Mouse (Mus musculus) spleen, adult 2 months (tissue): ENCODE measurements at regions not wholly inside any gene's neighbourhood (a gene's known extent, or its start where the extent isn't known, plus 50 kb on each side); places are given as distances from the start of the nearest gene placed in this dataset.

Source experiments
- DNase-seq, 2 experiments: peaks; one replicate each; pipeline versions ENCODE4 v3.0.0 to v3.0.0-alpha.2; 2012 to 2021; ENCODE audit warnings: low spot score in 2 of 2, low read depth in 1 of 2
- H3K27ac ChIP-seq: fragments of 200-500 bp; 2 replicates; pipeline ENCODE4 v1.5.1; 2012; ENCODE audit warnings: low read length, inconsistent platforms; ENCODE audit not compliant: insufficient read depth
- H3K27me3 ChIP-seq: fragments of 200-500 bp; 2 replicates; pipeline ENCODE4 v1.6.1; 2012; ENCODE audit warnings: mild to moderate bottlenecking, moderate library complexity, low read length, inconsistent platforms; ENCODE audit not compliant: control insufficient read depth, insufficient read depth
- H3K36me3 ChIP-seq: fragments of 200-500 bp; 2 replicates; pipeline ENCODE4 v1.6.1; 2012; ENCODE audit warnings: mild to moderate bottlenecking, low read length, inconsistent platforms; ENCODE audit not compliant: control insufficient read depth, insufficient read depth
- H3K4me1 ChIP-seq: fragments of 200-500 bp; 2 replicates; pipeline ENCODE4 v1.6.1; 2011; ENCODE audit warnings: inconsistent platforms; ENCODE audit not compliant: control insufficient read depth, insufficient read depth, insufficient read length
- H3K4me3 ChIP-seq: fragments of 200-500 bp; 2 replicates; pipeline ENCODE4 v1.5.1; 2011; ENCODE audit warnings: mild to moderate bottlenecking, inconsistent platforms; ENCODE audit not compliant: insufficient read depth, insufficient read length; ENCODE audit errors: extremely low read depth
- CTCF ChIP-seq: fragments of 200-500 bp; IDR thresholded peaks from 2 replicates; pipeline ENCODE4 v1.5.1; 2011; ENCODE audit warnings: mild to moderate bottlenecking, inconsistent platforms; ENCODE audit not compliant: insufficient read depth, insufficient read length, insufficient replicate concordance; ENCODE audit errors: extremely low read depth
- POLR2A ChIP-seq: fragments of 200-500 bp; IDR thresholded peaks from 2 replicates; pipeline ENCODE4 v1.6.1; 2011; ENCODE audit warnings: low read depth, low read length, inconsistent platforms
- WGBS: fragments of 180-500 bp; shearing (Covaris S2); methylation state at CpG from one replicate; pipeline ENCODE4 v1.1.7; 2018; 5-methylcytosine and 5-hydroxymethylcytosine counted together

DNA sequence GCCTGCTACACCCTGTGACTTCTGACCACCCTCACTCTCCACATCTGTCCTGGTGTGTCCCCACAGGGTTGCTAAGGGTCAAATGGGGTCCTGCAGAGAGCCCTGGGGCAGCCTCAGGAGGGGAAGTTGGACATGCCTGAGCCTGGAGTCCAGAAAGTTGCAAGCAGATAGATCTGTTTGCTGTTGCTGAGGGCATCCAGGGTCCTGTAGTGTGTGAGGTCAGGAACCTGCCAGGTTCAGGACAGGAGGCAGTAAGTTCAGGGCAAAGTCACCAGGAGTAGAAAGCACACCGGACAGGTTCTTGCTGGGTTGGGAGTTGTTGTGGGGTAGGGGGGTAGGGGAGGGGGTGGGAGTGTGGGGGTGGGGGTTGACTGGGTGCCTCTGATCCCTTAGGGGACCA, 89.4 kb upstream of the Ptpn1 start:
- Histone ChIP-seq H3K27ac (no peak overlapping the region), H3K36me3 (no peaks in the 10 kb centered on the region), H3K4me1 (peaks cover 2% of the 10 kb centered on the region; the same call in 1 of the 2 replicates), H3K4me3 (no peak overlapping the region), H3K27me3 (0 out of 2 replicates have a peak, but pooled peaks cover 6% of the 10 kb centered on the region)
- TF ChIP-seq CTCF (no peak), POLR2A (no peak)
- WGBS, result 88% methylated on average over 1 of the region's 1 CpGs
- DNase-seq, result no peak

- Histone ChIP-seq H3K4me1 (peaks cover 2% of the 10 kb centered on the region; the same call in 1 of the 2 replicates), H3K27ac (no peak overlapping the region), H3K36me3 (no peaks in the 10 kb centered on the region), H3K27me3 (0 out of 2 replicates have a peak, but pooled peaks cover 6% of the 10 kb centered on the region), H3K4me3 (no peak overlapping the region)
- no peak for TF ChIP-seq POLR2A
- TF ChIP-seq CTCF, result no peak
- 47% methylated on average over 20 of the region's 22 CpGs for WGBS
- no peak for DNase-seq
Observed at GRCm38 (mm10) chr2:167841339-167842240, 90.3 kb upstream of the Ptpn1 start.

DNA sequence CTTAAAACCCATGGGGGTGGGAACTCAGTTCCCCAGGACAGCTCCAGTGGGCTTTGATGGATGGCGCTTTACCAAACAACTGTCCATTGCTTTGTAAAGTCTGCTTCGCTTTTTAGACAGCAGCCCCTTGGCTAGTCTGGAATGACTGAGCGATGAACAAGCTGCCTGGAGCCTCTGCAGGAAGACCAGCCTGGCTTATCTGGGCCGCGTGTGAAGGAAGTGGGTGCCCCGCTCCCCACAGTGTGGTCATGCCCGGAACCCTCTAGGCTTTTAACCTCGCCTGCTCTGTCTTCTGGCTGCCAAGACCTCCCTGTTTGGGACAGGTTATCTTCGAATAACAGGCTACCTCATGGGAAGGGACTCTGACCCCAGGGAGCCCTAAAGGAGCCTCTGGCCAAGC, 91.5 kb upstream of the Ptpn1 start:
- H3K4me3 ChIP-seq, result no peak overlapping the region
- WGBS, result 18% methylated on average over 9 of the region's 9 CpGs
- H3K4me1 ChIP-seq, result peaks cover 2% of the 10 kb centered on the region; the same call in 1 of the 2 replicates
- TF ChIP-seq POLR2A, result no peak
- no peak for TF ChIP-seq CTCF
- 0 out of 2 replicates have a peak, but pooled peaks cover 6% of the 10 kb centered on the region for H3K27me3 ChIP-seq
- no peak overlapping the region for H3K27ac ChIP-seq
- no peak for DNase-seq
- H3K36me3 ChIP-seq, result no peaks in the 10 kb centered on the region

- no peak for DNase-seq
- TF ChIP-seq CTCF (no peak), POLR2A (no peak)
- 11% methylated on average over 13 of the region's 13 CpGs for WGBS
- peaks cover 2% of the 10 kb centered on the region; the same call in 1 of the 2 replicates for H3K4me1 ChIP-seq
- H3K27me3 ChIP-seq, result 0 out of 2 replicates have a peak, but pooled peaks cover 6% of the 10 kb centered on the region
- H3K4me3 ChIP-seq, result no peak overlapping the region
- H3K36me3 ChIP-seq, result no peaks in the 10 kb centered on the region
- no peak overlapping the region for H3K27ac ChIP-seq
Observed at GRCm38 (mm10) chr2:167839324-167839981, 92.4 kb upstream of the Ptpn1 start.

DNA sequence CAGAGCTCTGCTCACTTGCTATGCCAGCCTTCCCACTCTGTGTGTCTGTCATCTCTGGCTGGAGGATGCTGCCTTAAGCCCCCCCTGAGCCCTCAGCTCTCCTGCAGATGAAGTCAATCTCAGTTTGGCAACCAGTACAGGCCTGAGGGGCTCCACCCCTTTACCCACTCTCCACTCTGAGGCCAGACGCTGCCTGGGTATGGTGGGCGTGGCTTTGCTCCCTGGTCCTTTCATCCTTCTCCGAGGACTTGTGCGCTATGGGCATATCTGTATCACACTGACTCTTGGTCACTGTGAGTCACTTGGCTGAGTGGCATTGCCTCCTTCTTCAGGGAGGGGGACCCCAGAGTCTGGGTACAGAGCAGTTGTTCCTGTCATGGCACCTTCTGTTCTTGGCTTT, 94.3 kb upstream of the Ptpn1 start:
- no peak for TF ChIP-seq CTCF
- no peak for TF ChIP-seq POLR2A
- Histone ChIP-seq H3K27ac (no peak overlapping the region), H3K4me3 (no peak overlapping the region), H3K36me3 (no peaks in the 10 kb centered on the region), H3K27me3 (0 out of 2 replicates have a peak, but pooled peaks cover 6% of the 10 kb centered on the region), H3K4me1 (peaks cover 2% of the 10 kb centered on the region; the same call in 1 of the 2 replicates)
- WGBS, result 76% methylated on average over 4 of the region's 4 CpGs
- DNase-seq, result no peak

GRCm38 (mm10) chr2:167836611-167837010, 95.2 kb upstream of the Ptpn1 start:
- Histone ChIP-seq H3K27ac (no peak overlapping the region), H3K4me3 (no peak overlapping the region), H3K36me3 (no peaks in the 10 kb centered on the region), H3K27me3 (0 out of 2 replicates have a peak, but pooled peaks cover 6% of the 10 kb centered on the region), H3K4me1 (peaks cover 2% of the 10 kb centered on the region; the same call in 1 of the 2 replicates)
- WGBS, result 60% methylated on average over 7 of the region's 7 CpGs
- no peak for DNase-seq
- no peak for TF ChIP-seq POLR2A
- TF ChIP-seq CTCF, result no peak
